18 mouse cellular contexts compared by ENCODE assay signal in genomic region chr4:105417166-105417565, GRCm38 (mm10).
"Had no signal": no experiment of that assay in that cellular context is flagged by ENCODE, and none has a peak within 500 bp of the region (broad histone marks: within the 10 kb centered on the region; RNA-seq: fewer than 3 reads in every experiment).

No protein-coding gene starts in this region.

- ATAC-seq: liver, postnatal 0 days; lung, postnatal 0 days; midbrain, embryonic 13.5 days; midbrain, embryonic 16.5 days had no signal

- H3K27me3 ChIP-seq: kidney, embryonic 15.5 days; limb, embryonic 13.5 days; midbrain, embryonic 13.5 days had no signal

- H3K4me1 ChIP-seq: limb, embryonic 10.5 days; limb, embryonic 13.5 days; midbrain, embryonic 13.5 days had no signal

- H3K27ac ChIP-seq: kidney, embryonic 15.5 days; layer of hippocampus, adult 2 months; limb, embryonic 10.5 days; limb, embryonic 13.5 days; liver, embryonic 14.5 days; macrophage; midbrain, embryonic 13.5 days had no signal

- H3K36me3 ChIP-seq: kidney, embryonic 15.5 days; limb, embryonic 10.5 days; limb, embryonic 13.5 days; midbrain, embryonic 13.5 days had no signal

- DNase-seq: kidney, adult 18-20 months; kidney, postnatal 25 days; layer of hippocampus, adult 9-11 months; liver; liver, postnatal 0 days; lung, embryonic 14.5 days; thymus, adult 2 months; thymus, postnatal 14 days; thymus, postnatal 4 days had no signal

- H3K4me2 ChIP-seq: kidney, embryonic 15.5 days; limb, embryonic 13.5 days; lung, embryonic 14.5 days; midbrain, embryonic 13.5 days had no signal

- H3K9ac ChIP-seq: kidney, embryonic 15.5 days; limb, embryonic 13.5 days; liver, embryonic 14.5 days; liver, postnatal 0 days; lung, embryonic 14.5 days; midbrain, embryonic 13.5 days had no signal

- H3K4me3 ChIP-seq: kidney, embryonic 15.5 days; layer of hippocampus, adult 2 months; limb, embryonic 10.5 days; limb, embryonic 13.5 days; midbrain, embryonic 13.5 days had no signal

- H3K9me3 ChIP-seq: limb, embryonic 10.5 days had no signal
